Mouse (Mus musculus) embryo, embryonic 10 days (tissue): ENCODE results near the gene Ttc30b.
A peak's percentile ranks its signal among the peaks of the same experiment; 100 is the strongest.
"Not testable (repeated sequence)": the region's sequence is repeated elsewhere in the genome, so short reads cannot be mapped to it uniquely, and the experiment has no call there.

Experiments
- DNase-seq: peaks from one replicate; pipeline ENCODE4 v3.0.0-alpha.2; 2015; ENCODE audit warnings: low spot score

Ttc30b gene

DNA sequence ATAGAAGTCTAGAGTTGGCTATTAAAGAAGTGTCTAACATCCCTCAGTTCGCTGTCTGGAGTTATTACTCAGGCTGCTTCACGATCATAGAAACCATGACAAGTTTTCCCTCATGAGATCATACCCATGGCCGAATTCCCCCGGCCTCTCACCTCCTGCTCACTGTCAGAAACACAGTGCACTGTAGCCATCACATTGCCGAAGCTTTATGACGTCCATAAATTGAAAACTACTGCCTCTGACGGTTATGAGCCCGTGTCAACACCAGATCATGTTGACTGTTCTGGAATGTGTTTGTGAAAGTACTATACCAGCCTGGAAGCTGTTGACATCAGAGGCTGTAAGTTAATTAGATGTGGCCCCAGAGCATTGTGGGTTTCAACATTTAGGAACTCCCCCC lies 12.3 kb upstream of the Ttc30b start:
- DNase-seq, result no peak

DNA sequence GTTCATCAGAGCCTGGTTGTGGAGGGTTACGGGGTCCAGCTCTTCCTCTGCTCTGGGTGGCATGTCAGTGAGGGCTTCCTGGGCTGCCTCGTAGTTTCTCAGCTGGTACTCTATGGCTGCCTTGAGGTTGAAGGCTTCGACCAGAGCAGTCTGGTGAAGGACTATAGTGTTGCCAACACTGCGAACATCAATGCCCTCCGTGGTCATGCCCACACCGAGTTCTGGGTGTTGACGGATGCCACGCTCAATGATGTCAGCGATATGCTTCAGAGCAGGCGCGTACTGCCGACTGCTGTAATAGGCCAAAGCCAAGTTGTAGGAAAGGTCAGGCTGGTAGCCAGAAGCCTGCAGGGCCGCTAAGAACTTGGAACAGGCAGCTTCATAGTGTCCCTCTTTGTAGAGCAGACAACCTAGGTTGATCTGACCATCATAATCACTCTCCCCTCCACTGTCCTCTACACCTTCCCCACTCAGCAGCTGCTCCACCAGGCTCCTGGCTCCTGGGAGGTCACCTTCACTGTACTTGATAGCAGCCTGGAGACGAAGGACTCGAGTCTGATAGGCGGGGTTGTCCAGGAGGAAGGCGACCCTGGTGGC lies 767 bp downstream of the Ttc30b start:
- DNase-seq, result not testable (repeated sequence)

- not testable (repeated sequence) for DNase-seq
Observed at GRCm38 (mm10) chr2:75936685-75937084, 1.7 kb downstream of the Ttc30b start.

GRCm38 (mm10) chr2:75933541-75933940 lies 4.8 kb downstream of the Ttc30b start:
- DNase-seq, result no peak

DNA sequence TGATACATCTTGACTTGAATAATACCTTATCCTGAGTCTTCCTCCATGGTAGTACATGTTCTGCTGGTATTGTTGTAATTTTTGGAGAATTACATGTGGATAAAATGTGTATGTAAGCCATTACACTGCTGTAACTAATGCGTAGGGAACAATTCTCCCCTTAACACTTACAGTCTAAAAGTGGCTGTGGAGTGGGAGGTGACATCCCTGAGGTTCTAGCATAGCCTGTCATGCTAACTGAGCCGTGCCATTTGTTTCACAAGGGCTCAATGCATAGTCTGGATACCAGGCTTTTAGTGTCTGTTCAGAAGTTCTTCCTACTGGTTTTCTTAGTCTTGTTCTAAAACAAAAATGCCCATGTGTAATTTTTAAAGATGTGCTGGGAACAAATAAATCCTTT lies 7.4 kb downstream of the Ttc30b start:
- no peak for DNase-seq

- no peak for DNase-seq
Observed at GRCm38 (mm10) chr2:75929786-75930444, 8.5 kb downstream of the Ttc30b start.

DNA sequence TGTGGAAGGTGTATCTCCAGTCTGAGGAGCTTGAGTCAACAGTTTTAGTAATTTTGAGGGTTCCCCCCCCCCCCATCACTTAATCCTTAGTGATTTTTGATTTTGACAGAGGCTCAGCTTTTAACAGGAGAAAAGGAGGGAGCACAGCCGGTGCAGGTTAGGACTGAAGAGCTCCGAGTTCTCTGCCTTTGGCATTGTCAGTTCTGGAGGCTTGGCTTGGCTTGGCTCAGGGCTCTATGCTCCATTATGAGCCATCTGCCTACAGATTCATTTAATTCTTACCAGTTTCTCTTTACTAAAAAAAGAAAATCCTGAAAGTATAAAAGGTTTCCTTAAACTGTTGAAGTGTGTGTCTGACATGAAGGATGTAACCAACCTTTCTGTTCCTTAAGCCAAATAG lies 9.2 kb downstream of the Ttc30b start:
- no peak for DNase-seq

GRCm38 (mm10) chr2:75928011-75928410 lies 10.4 kb downstream of the Ttc30b start:
- no peak for DNase-seq

DNA sequence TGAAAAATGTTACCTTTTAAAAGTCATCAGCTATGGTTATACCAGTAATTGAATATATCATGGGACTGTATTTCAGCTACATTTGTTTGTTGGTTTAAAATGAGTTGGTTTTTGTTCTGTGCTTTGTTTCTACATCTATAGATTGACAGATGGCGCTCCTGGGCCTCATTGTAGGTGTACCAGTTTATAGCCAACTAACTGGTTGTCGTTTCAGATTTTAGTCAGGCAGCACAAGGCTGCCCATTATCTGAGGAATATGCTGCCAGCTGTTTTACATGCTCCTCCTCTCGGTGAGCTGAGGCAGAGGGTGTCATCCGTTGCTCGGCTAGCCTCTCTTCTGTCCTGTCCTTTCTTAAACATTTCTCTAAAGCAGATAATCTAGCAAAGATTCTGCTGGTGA lies 12.3 kb downstream of the Ttc30b start:
- DNase-seq, result no peak

GRCm38 (mm10) chr2:75923807-75924340 lies 14.5 kb downstream of the Ttc30b start:
- no peak for DNase-seq

DNA sequence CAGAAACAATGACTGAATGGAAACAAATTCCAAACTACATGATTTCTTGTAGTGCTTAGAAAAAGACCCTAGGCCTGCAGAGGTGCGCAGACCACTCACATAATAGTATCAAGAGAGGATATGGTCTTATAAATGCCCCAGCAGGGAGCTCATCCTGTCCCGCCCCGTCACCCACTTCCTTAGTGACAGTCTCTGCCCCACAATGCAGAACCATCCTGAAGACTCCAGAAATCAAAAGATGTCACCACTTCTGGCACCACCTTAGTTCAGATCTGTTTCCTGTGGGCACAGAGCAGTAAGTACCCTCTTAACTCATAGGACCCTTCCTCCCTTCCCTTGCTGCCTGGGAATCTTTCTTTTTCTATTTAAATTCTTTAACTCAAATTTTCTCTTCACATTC lies 23.3 kb downstream of the Ttc30b start:
- no peak for DNase-seq

DNA sequence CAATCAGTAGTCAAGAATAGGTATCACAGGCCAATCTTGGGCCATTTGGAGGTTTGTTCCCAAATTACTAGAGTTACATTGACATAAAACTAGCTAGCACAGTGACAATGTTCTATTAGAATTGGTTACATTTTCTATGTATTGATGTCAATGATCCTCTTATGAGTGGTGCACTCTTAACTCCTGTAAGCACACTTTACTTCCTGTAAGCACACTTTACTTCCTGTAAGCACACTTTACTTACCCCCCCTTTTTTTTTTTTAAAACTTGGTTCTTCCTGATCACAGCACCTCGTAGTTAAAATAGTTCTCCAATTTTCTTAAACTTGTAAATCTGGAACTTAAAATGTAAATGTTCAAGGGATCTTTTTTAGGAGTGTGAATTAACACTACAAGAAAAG lies 31.2 kb downstream of the Ttc30b start:
- no peak for DNase-seq

DNA sequence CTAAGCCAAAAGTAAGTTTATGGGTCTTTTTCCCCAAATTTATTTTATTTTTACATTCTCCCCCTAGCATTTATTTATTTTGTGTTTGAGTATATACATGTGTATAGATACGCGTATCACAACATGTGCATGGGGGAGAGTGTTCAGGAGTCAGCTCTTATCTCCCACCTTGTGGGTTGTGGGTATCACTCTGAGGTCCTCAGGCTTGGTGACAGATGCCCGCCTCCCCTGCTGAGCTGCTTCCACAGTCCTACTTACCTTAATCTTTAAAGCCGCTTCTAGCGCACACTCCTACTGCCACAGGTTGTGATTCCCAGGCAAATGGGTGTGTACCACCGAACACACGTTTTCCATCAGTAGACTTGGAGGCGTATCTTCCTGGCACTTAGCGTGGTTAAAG lies 36.5 kb downstream of the Ttc30b start:
- DNase-seq, result no peak

DNA sequence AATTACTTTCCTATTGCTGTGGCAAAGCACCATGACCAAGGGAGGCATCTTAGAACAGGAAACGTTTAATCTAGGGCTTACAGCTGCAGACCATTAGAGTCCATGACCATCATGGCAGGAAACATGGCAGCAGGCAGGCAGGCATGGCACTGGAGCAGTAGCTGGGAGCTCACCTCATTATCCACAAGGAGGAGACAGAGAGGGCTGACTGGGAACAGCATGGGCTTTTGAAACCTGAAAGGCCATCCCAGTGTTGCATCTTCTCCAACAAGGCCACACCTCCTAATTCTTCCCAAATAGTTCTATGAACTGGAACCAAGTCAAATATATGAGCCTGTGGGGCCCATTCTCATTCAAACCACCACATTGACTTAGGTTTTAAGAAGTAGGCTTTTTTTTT lies 38.1 kb downstream of the Ttc30b start:
- DNase-seq, result no peak

DNA sequence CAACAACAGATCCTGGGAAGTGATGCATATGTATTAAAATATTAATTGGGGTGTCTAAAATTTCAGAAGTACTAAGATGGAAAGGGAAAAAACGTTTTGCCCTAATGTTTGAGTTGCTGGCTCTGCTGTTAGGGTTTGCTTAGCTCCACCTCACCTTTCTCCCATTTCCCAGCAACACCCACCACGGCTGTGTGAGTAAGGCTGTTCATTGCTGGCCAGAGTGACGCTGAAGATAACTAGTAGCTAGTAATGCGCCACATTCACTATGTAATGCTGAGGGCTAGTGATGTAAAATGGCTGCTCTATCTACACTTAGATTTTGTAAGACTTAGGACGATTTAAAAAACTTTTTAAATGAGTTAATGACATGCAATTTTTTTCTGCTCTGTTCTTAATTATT lies 42.7 kb downstream of the Ttc30b start:
- no peak for DNase-seq

GRCm38 (mm10) chr2:75891981-75892380 lies 46.4 kb downstream of the Ttc30b start:
- DNase-seq, result peak; percentile 37
